Comparison of ENCODE assay signal across 17 mouse cellular contexts in genomic region chr2:169049947-169050346, GRCm38 (mm10).
"Had no signal": no experiment of that assay in that cellular context is flagged by ENCODE, and none has a peak within 500 bp of the region (broad histone marks: within the 10 kb centered on the region; RNA-seq: fewer than 3 reads in every experiment).

No protein-coding gene starts in this region.

- DNase-seq: liver, postnatal 0 days; lung, adult 2 months; lung, postnatal 14 days; lung, postnatal 36 days; right cerebral cortex, postnatal 14 days; thymus, adult 2 months; thymus, postnatal 25 days; thymus, postnatal 4 days had no signal

- H3K4me1 ChIP-seq: liver, embryonic 15.5 days; lung, embryonic 15.5 days; megakaryocyte, embryonic 14.5 days; midbrain, embryonic 13.5 days; midbrain, embryonic 15.5 days; neural tube, embryonic 12.5 days; stomach, embryonic 15.5 days had no signal

- H3K27me3 ChIP-seq: liver, embryonic 15.5 days; lung, embryonic 15.5 days; megakaryocyte, embryonic 14.5 days; midbrain, embryonic 13.5 days; midbrain, embryonic 15.5 days; neural tube, embryonic 12.5 days; stomach, embryonic 15.5 days had no signal

- H3K27ac ChIP-seq: liver, embryonic 15.5 days; lung, embryonic 15.5 days; macrophage; midbrain, embryonic 13.5 days; midbrain, embryonic 15.5 days; neural tube, embryonic 12.5 days; stomach, embryonic 15.5 days; stomach, postnatal 0 days had no signal

- H3K9me3 ChIP-seq: liver, embryonic 15.5 days; lung, embryonic 15.5 days; midbrain, embryonic 13.5 days; midbrain, embryonic 15.5 days; neural tube, embryonic 12.5 days; stomach, embryonic 15.5 days had no signal

- H3K36me3 ChIP-seq: liver, embryonic 15.5 days; lung, embryonic 15.5 days; midbrain, embryonic 13.5 days; midbrain, embryonic 15.5 days; neural tube, embryonic 12.5 days; stomach, embryonic 15.5 days had no signal

- H3K4me3 ChIP-seq: liver, embryonic 15.5 days; lung, embryonic 15.5 days; megakaryocyte, embryonic 14.5 days; midbrain, embryonic 13.5 days; midbrain, embryonic 15.5 days; neural tube, embryonic 12.5 days; stomach, embryonic 15.5 days had no signal
